Mouse (Mus musculus): ENCODE measurements around the gene Gm38392. TPM values are rescaled to one million over a fixed set of nuclear protein-coding genes. Genes with fewer than 3 reads are reported as not detected.
"Not testable (repeated sequence)": the region's sequence is repeated elsewhere in the genome, so short reads cannot be mapped to it uniquely, and the experiment has no call there.

Gm38392 gene
- polyA plus RNA-seq, 1 experiment from 2014 or later, result 0.20 TPM

- ATAC-seq, result no peak
- no peaks in the 10 kb centered on the region for H3K36me3 ChIP-seq
- no peak overlapping the region for H3K4me2 ChIP-seq
- no peak overlapping the region for H3K9ac ChIP-seq
- H3K4me3 ChIP-seq, result no peak overlapping the region
- no peaks in the 10 kb centered on the region for H3K4me1 ChIP-seq
- H3K27me3 ChIP-seq (replicated peaks), result no peaks in the 10 kb centered on the region; the same call in 1 of the 2 replicates
- H3K9me3 ChIP-seq (replicated peaks), result no peaks in the 10 kb centered on the region
- no peak overlapping the region for H3K27ac ChIP-seq
- WGBS (ENCODE audit: insufficient replicate concordance), result 87% methylated on average over 4 of the region's 4 CpGs
Measured at GRCm38 (mm10) chr3:88274002-88274401, 13.0 kb downstream of the Gm38392 start.

GRCm38 (mm10) chr3:88271859-88272258 is 15.2 kb downstream of the Gm38392 start:
- H3K27me3 ChIP-seq (replicated peaks), result no peaks in the 10 kb centered on the region; the same call in 1 of the 2 replicates
- H3K27ac ChIP-seq, result no peak overlapping the region
- no peak overlapping the region for H3K4me3 ChIP-seq
- WGBS (ENCODE audit: insufficient replicate concordance), result 77% methylated on average over 3 of the region's 3 CpGs
- H3K4me2 ChIP-seq, result no peak overlapping the region
- no peaks in the 10 kb centered on the region for H3K4me1 ChIP-seq
- no peaks in the 10 kb centered on the region for H3K9me3 ChIP-seq (replicated peaks)
- ATAC-seq, result no peak
- H3K36me3 ChIP-seq, result no peaks in the 10 kb centered on the region
- no peak overlapping the region for H3K9ac ChIP-seq

GRCm38 (mm10) chr3:88271298-88271697 is 15.7 kb downstream of the Gm38392 start:
- 47% methylated on average over 2 of the region's 2 CpGs for WGBS (ENCODE audit: insufficient replicate concordance)

GRCm38 (mm10) chr3:88268991-88269390 is 18.0 kb downstream of the Gm38392 start:
- peaks cover 6% of the 10 kb centered on the region; the same call in 1 of the 2 replicates for H3K27me3 ChIP-seq (replicated peaks)
- no peaks in the 10 kb centered on the region for H3K9me3 ChIP-seq (replicated peaks)
- 71% methylated on average over 5 of the region's 5 CpGs for WGBS (ENCODE audit: insufficient replicate concordance)
- H3K4me3 ChIP-seq, result no peak overlapping the region
- no peak overlapping the region for H3K27ac ChIP-seq
- no peak overlapping the region for H3K9ac ChIP-seq
- H3K4me1 ChIP-seq, result no peaks in the 10 kb centered on the region
- no peak for ATAC-seq
- no peak overlapping the region for H3K4me2 ChIP-seq
- no peaks in the 10 kb centered on the region for H3K36me3 ChIP-seq

More at GRCm38 (mm10) chr3:88271298-88271697, 15.7 kb downstream of the Gm38392 start:
- not testable (repeated sequence) for H3K9me3 ChIP-seq (replicated peaks); H3K4me1 ChIP-seq; H3K4me2 ChIP-seq; H3K27me3 ChIP-seq (replicated peaks); H3K27ac ChIP-seq; H3K9ac ChIP-seq; H3K4me3 ChIP-seq; H3K36me3 ChIP-seq; ATAC-seq

GRCm38 (mm10) chr3:88268014-88268413 is 19.0 kb downstream of the Gm38392 start:
- H3K4me1 ChIP-seq; H3K27me3 ChIP-seq (replicated peaks); H3K9me3 ChIP-seq (replicated peaks); H3K4me2 ChIP-seq; H3K36me3 ChIP-seq; H3K4me3 ChIP-seq; ATAC-seq; H3K27ac ChIP-seq; H3K9ac ChIP-seq: not testable (repeated sequence)
- 27% methylated on average over 6 of the region's 6 CpGs for WGBS (ENCODE audit: insufficient replicate concordance)

- H3K4me2 ChIP-seq, result no peak overlapping the region
- 64% methylated on average over 3 of the region's 3 CpGs for WGBS (ENCODE audit: insufficient replicate concordance)
- ATAC-seq, result no peak
- H3K36me3 ChIP-seq, result no peaks in the 10 kb centered on the region
- peaks cover 22% of the 10 kb centered on the region; the same call in 1 of the 2 replicates for H3K27me3 ChIP-seq (replicated peaks)
- no peak overlapping the region for H3K9ac ChIP-seq
- H3K4me1 ChIP-seq, result no peaks in the 10 kb centered on the region
- H3K27ac ChIP-seq, result no peak overlapping the region
- no peak overlapping the region for H3K4me3 ChIP-seq
- H3K9me3 ChIP-seq (replicated peaks), result no peaks in the 10 kb centered on the region
Measured at GRCm38 (mm10) chr3:88262346-88262745, 24.7 kb downstream of the Gm38392 start.

- no peak for ATAC-seq
- Histone ChIP-seq H3K4me3 (no peak overlapping the region), H3K4me1 (peaks cover 13% of the 10 kb centered on the region), H3K36me3 (no peaks in the 10 kb centered on the region), H3K4me2 (no peak overlapping the region), H3K27me3 (replicated peaks) (peaks cover 72% of the 10 kb centered on the region), H3K9ac (no peak overlapping the region), H3K27ac (no peak overlapping the region), H3K9me3 (replicated peaks) (no peaks in the 10 kb centered on the region)
- 31% methylated on average over 7 of the region's 7 CpGs for WGBS (ENCODE audit: insufficient replicate concordance)
Measured at GRCm38 (mm10) chr3:88256382-88256781, 30.6 kb downstream of the Gm38392 start.

GRCm38 (mm10) chr3:88255950-88256349 is 31.1 kb downstream of the Gm38392 start:
- H3K27me3 ChIP-seq (replicated peaks), result peaks cover 76% of the 10 kb centered on the region
- H3K4me3 ChIP-seq, result no peak overlapping the region
- H3K9me3 ChIP-seq (replicated peaks), result no peaks in the 10 kb centered on the region
- peaks cover 13% of the 10 kb centered on the region for H3K4me1 ChIP-seq
- H3K36me3 ChIP-seq, result no peaks in the 10 kb centered on the region
- H3K9ac ChIP-seq, result no peak overlapping the region
- no peak overlapping the region for H3K4me2 ChIP-seq
- no peak overlapping the region for H3K27ac ChIP-seq
- 52% methylated on average over 6 of the region's 6 CpGs for WGBS (ENCODE audit: insufficient replicate concordance)
- ATAC-seq, result no peak

- WGBS (ENCODE audit: insufficient replicate concordance), result 3% methylated on average over 34 of the region's 34 CpGs
- no peak for ATAC-seq
- H3K9ac ChIP-seq, result peak within 1 kb of the TSS; percentile 47
- H3K4me1 ChIP-seq, result peaks cover 13% of the 10 kb centered on the region
- H3K4me3 ChIP-seq, result peak within 1 kb of the TSS; percentile 52
- no peaks in the 10 kb centered on the region for H3K9me3 ChIP-seq (replicated peaks)
- peak within 1 kb of the TSS; percentile 67 for H3K4me2 ChIP-seq
- no peaks in the 10 kb centered on the region for H3K36me3 ChIP-seq
- H3K27ac ChIP-seq, result no peak within 1 kb of the TSS
- peaks cover 76% of the 10 kb centered on the region for H3K27me3 ChIP-seq (replicated peaks)
Measured at GRCm38 (mm10) chr3:88254268-88254926, 32.6 kb downstream of the Gm38392 start, which contains the start of gene Rhbg. Gene Rhbg, minus strand, starts transcription at chr3:88254709.

- no peaks in the 10 kb centered on the region for H3K36me3 ChIP-seq
- no peak overlapping the region for H3K9ac ChIP-seq
- H3K4me2 ChIP-seq, result peak overlapping the region; percentile 67; the same call in 1 of the 2 replicates
- peaks cover 78% of the 10 kb centered on the region for H3K27me3 ChIP-seq (replicated peaks)
- no peaks in the 10 kb centered on the region for H3K9me3 ChIP-seq (replicated peaks)
- WGBS (ENCODE audit: insufficient replicate concordance), result 51% methylated on average over 6 of the region's 6 CpGs
- H3K4me3 ChIP-seq, result no peak overlapping the region
- peaks cover 13% of the 10 kb centered on the region for H3K4me1 ChIP-seq
- peak; percentile 44; the same call in 1 of the 2 replicates for ATAC-seq
- no peak overlapping the region for H3K27ac ChIP-seq
Measured at GRCm38 (mm10) chr3:88252739-88253138, 34.3 kb downstream of the Gm38392 start.

GRCm38 (mm10) chr3:88248406-88248805 is 38.6 kb downstream of the Gm38392 start:
- 63% methylated on average over 11 of the region's 11 CpGs for WGBS (ENCODE audit: insufficient replicate concordance)
- no peak overlapping the region for H3K4me3 ChIP-seq
- H3K4me1 ChIP-seq, result no peaks in the 10 kb centered on the region
- H3K9me3 ChIP-seq (replicated peaks), result no peaks in the 10 kb centered on the region
- ATAC-seq, result no peak
- H3K36me3 ChIP-seq, result no peaks in the 10 kb centered on the region
- peaks cover 73% of the 10 kb centered on the region for H3K27me3 ChIP-seq (replicated peaks)
- H3K9ac ChIP-seq, result no peak overlapping the region
- H3K4me2 ChIP-seq, result no peak overlapping the region
- no peak overlapping the region for H3K27ac ChIP-seq

GRCm38 (mm10) chr3:88247666-88248065 is 39.3 kb downstream of the Gm38392 start:
- no peak overlapping the region for H3K9ac ChIP-seq
- no peak overlapping the region for H3K4me3 ChIP-seq
- H3K27ac ChIP-seq, result no peak overlapping the region
- H3K36me3 ChIP-seq, result no peaks in the 10 kb centered on the region
- no peak; the same call in 1 of the 2 replicates for ATAC-seq
- H3K4me2 ChIP-seq, result no peak overlapping the region
- peaks cover 73% of the 10 kb centered on the region for H3K27me3 ChIP-seq (replicated peaks)
- H3K9me3 ChIP-seq (replicated peaks), result no peaks in the 10 kb centered on the region
- WGBS (ENCODE audit: insufficient replicate concordance), result 54% methylated on average over 9 of the region's 9 CpGs
- H3K4me1 ChIP-seq, result no peaks in the 10 kb centered on the region
